Mouse (Mus musculus) lung, postnatal 0 days (tissue): ENCODE measurements at regions not wholly inside any gene's neighbourhood (a gene's known extent, or its start where the extent isn't known, plus 50 kb on each side); places are given as distances from the start of the nearest gene placed in this dataset.

ENCODE experiments used
- CTCF ChIP-seq: IDR thresholded peaks from 2 replicates; pipeline ENCODE4 v1.5.1; 2016; ENCODE audit warnings: antibody characterized with exemption, mild to moderate bottlenecking
- EP300 ChIP-seq: IDR thresholded peaks from 2 replicates; pipeline ENCODE4 v1.6.1; 2016; ENCODE audit warnings: antibody characterized with exemption, mild to moderate bottlenecking, control low read depth

DNA sequence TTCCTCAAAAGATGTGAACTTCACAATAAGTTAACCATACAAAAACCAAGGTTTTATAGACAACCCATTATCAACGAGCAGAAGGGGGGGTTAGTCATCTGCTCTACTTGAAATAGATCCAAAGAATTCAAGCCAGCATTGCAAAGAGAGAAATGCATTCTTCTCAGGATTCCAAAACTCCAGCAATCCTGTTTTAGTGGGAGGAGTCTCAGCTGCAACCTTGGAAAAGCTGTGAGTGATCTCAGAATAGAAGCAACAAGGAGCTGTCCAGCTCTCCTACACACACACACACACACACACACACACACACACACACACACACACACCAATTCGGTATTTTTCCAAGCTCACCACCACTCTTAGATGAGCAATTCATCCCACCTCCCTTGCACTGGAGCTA lies 149.0 kb upstream of the BC052040 start:
- TF ChIP-seq CTCF (no peak), EP300 (no peak)
